32 mouse cellular contexts compared by ENCODE assay signal in the genomic region with DNA sequence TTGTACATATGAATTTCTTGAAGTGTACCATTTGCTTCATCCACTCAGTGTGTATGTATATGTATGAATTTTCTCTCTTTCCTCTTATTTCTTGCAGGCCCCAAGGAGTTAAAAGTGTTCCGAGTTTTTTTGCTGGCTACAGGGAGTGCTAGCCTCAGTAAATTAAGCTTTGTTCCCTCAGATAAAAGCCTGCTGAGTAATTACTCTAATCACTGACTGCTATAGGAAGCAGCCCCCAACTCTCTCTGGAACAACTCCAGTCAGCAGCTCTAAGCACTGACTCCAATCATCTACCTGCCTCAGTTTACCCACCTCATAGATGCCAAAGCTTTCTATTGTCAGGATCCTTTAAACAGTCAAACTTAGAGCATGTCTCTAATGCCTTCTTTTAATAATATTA.
"Had no signal": no experiment of that assay in that cellular context is flagged by ENCODE, and none has a peak within 500 bp of the region (broad histone marks: within the 10 kb centered on the region; RNA-seq: fewer than 3 reads in every experiment).

No protein-coding gene starts in this region.

- H3K27ac ChIP-seq: limb, embryonic 10.5 days; limb, embryonic 12.5 days; limb, embryonic 13.5 days; limb, embryonic 15.5 days; liver, embryonic 12.5 days; liver, embryonic 13.5 days; liver, embryonic 14.5 days; liver, embryonic 15.5 days; lung, embryonic 15.5 days; macrophage; midbrain, embryonic 10.5 days; midbrain, embryonic 12.5 days; midbrain, embryonic 13.5 days; midbrain, embryonic 15.5 days; neural tube, embryonic 12.5 days had no signal

- H3K36me3 ChIP-seq: limb, embryonic 10.5 days; limb, embryonic 12.5 days; limb, embryonic 13.5 days; limb, embryonic 15.5 days; liver, embryonic 12.5 days; liver, embryonic 13.5 days; liver, embryonic 15.5 days; lung, embryonic 15.5 days; midbrain, embryonic 10.5 days; midbrain, embryonic 12.5 days; midbrain, embryonic 13.5 days; midbrain, embryonic 15.5 days; neural tube, embryonic 12.5 days had no signal

- H3K4me3 ChIP-seq: limb, embryonic 10.5 days; limb, embryonic 12.5 days; limb, embryonic 13.5 days; limb, embryonic 15.5 days; liver, embryonic 12.5 days; liver, embryonic 13.5 days; liver, embryonic 15.5 days; lung, embryonic 15.5 days; megakaryocyte, embryonic 14.5 days; midbrain, embryonic 10.5 days; midbrain, embryonic 12.5 days; midbrain, embryonic 13.5 days; midbrain, embryonic 15.5 days; myocyte; neural tube, embryonic 12.5 days had no signal

- H3K9me3 ChIP-seq: limb, embryonic 10.5 days; limb, embryonic 12.5 days; limb, embryonic 13.5 days; limb, embryonic 15.5 days; liver, embryonic 12.5 days; liver, embryonic 13.5 days; liver, embryonic 15.5 days; lung, embryonic 15.5 days; megakaryocyte, embryonic 14.5 days; midbrain, embryonic 10.5 days; midbrain, embryonic 12.5 days; midbrain, embryonic 13.5 days; midbrain, embryonic 15.5 days; neural tube, embryonic 12.5 days had no signal

- ATAC-seq: liver, embryonic 12.5 days; liver, postnatal 0 days; lung, postnatal 0 days; midbrain, embryonic 13.5 days; midbrain, embryonic 15.5 days; midbrain, embryonic 16.5 days had no signal

- H3K9ac ChIP-seq: limb, embryonic 12.5 days; limb, embryonic 13.5 days; limb, embryonic 15.5 days; liver, embryonic 12.5 days; liver, embryonic 13.5 days; liver, embryonic 14.5 days; liver, embryonic 15.5 days; liver, postnatal 0 days; lung, embryonic 14.5 days; lung, embryonic 15.5 days; midbrain, embryonic 12.5 days; midbrain, embryonic 13.5 days; midbrain, embryonic 15.5 days; neural tube, embryonic 12.5 days had no signal

- H3K27me3 ChIP-seq: limb, embryonic 12.5 days; limb, embryonic 13.5 days; limb, embryonic 15.5 days; liver, embryonic 12.5 days; liver, embryonic 13.5 days; liver, embryonic 15.5 days; lung, embryonic 15.5 days; megakaryocyte, embryonic 14.5 days; midbrain, embryonic 12.5 days; midbrain, embryonic 13.5 days; midbrain, embryonic 15.5 days; neural tube, embryonic 12.5 days had no signal

- DNase-seq: left cerebral cortex, postnatal 4 days; liver; liver, embryonic 13.5 days; liver, postnatal 0 days; lung, adult 18-20 months; lung, adult 2 months; lung, embryonic 14.5 days; lung, postnatal 10 days; lung, postnatal 14 days; lung, postnatal 36 days; lung, postnatal 4 days; midbrain, embryonic 14.5 days had no signal

- H3K4me1 ChIP-seq: limb, embryonic 10.5 days; limb, embryonic 12.5 days; limb, embryonic 13.5 days; limb, embryonic 15.5 days; liver, embryonic 12.5 days; liver, embryonic 13.5 days; liver, embryonic 15.5 days; lung, embryonic 15.5 days; megakaryocyte, embryonic 14.5 days; midbrain, embryonic 10.5 days; midbrain, embryonic 12.5 days; midbrain, embryonic 13.5 days; midbrain, embryonic 15.5 days; neural tube, embryonic 12.5 days had no signal

- H3K4me2 ChIP-seq: limb, embryonic 12.5 days; limb, embryonic 13.5 days; limb, embryonic 15.5 days; liver, embryonic 11.5 days; liver, embryonic 12.5 days; liver, embryonic 13.5 days; liver, embryonic 15.5 days; lung, embryonic 14.5 days; lung, embryonic 15.5 days; midbrain, embryonic 11.5 days; midbrain, embryonic 12.5 days; midbrain, embryonic 13.5 days; midbrain, embryonic 15.5 days; neural tube, embryonic 12.5 days had no signal
